In the genomic region with DNA sequence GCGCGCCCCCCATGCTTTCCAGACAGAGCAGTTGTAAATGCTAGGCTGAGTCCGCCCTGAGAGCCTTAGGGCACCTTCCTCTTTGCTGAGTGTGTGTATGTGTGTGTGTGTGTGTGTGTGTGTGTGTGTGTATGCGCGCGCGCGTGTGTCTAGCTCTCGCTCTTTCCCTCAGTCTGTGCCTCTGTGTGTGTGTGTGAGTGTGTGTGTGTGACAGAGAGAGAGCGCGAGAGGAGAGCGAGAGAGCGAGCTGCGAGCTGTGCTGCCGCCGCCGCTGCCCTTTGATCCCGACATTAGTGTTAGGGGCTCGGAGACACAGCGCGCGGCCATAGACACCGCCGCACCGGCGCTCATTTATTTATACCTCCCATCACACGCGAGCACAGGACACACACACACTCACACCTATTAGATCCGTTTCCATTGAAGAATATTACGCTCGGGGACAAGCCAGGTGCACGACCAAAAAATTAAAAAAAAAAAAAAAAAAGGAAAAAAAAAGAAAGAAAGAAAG, we compare ENCODE assay signal across 8 mouse cellular contexts. TPM values are rescaled to one million over a fixed set of nuclear protein-coding genes. Genes with fewer than 3 reads are reported as not detected.
A peak's percentile ranks its signal among the peaks of the same experiment; 100 is the strongest.
DNase-seq lines count a peak whose midpoint lies in the region; ATAC-seq and TF ChIP-seq lines count a peak whose summit lies in the region.

A gene (plus strand): TSS at position 461 of the 511 bp plus-strand sequence.

- no peaks in the 10 kb centered on the region for H3K9me3 ChIP-seq in hindbrain, embryonic 14.5 days (ENCODE audit: control insufficient read depth, low read length)

- no peak for TF ChIP-seq CTCF in Patski (IDR thresholded peaks at IDR 0.05)

- peak within 1 kb of the TSS; percentile 70 for H3K4me2 ChIP-seq in hindbrain, embryonic 14.5 days (replicated peaks)

- H3K36me3 ChIP-seq in hindbrain, embryonic 14.5 days (replicated peaks; ENCODE audit: control insufficient read depth, insufficient read depth) = no peaks in the 10 kb centered on the region

- CTCF ChIA-PET in Patski (lab: Charles Lee) = no interaction called here

- peaks cover 24% of the 10 kb centered on the region for H3K4me1 ChIP-seq in hindbrain, embryonic 14.5 days (replicated peaks; ENCODE audit: control insufficient read depth, insufficient read depth, low read length)

- H3K9ac ChIP-seq in hindbrain, embryonic 14.5 days = peak within 1 kb of the TSS; percentile 99

- POLR2A ChIA-PET in Patski (lab: Charles Lee) = interaction anchor here (0.7 to 1.3 kb wide), 9 partner anchors 9 to 1587 kb away, joined by 3 to 10 read pairs (median 4); no protein-coding TSS in a partner anchor

- DNase-seq in Patski (ENCODE audit: low read depth, low spot score) = no peak
- peak; percentile 87 to 89 for DNase-seq in cerebellum, postnatal 10 days
- DNase-seq in frontal cortex, postnatal 36 days (ENCODE audit: low spot score in 2 of 2) = peak; percentile 66
- peak; percentile 80 for DNase-seq in hindbrain, embryonic 14.5 days (ENCODE audit: low spot score)
- peak; percentile 52 to 70 for DNase-seq in left cerebral cortex, adult 18-20 months (ENCODE audit: low spot score in 2 of 2)
- peak; percentile 84 for DNase-seq in lung, postnatal 36 days
- peak; percentile 86 for DNase-seq in retina, embryonic 14.5 days (ENCODE audit: low spot score)
- DNase-seq in thymus, postnatal 36 days = peak; percentile 73 to 83

- H3K4me3 ChIP-seq in hindbrain, embryonic 14.5 days (replicated peaks; ENCODE audit: low read length) = peak within 1 kb of the TSS; percentile 92

- in situ Hi-C loops in Patski (cut with MboI; ENCODE audit: low pct_unique_long_range_greater_than_20kb) = loop anchor here (5.0 to 25.0 kb wide), 2 partner anchors 264 to 559 kb away; a partner anchor contains a TSS

- H3K27me3 ChIP-seq in Patski = no peaks in the 10 kb centered on the region
- H3K27me3 ChIP-seq in hindbrain, embryonic 14.5 days (ENCODE audit: control insufficient read depth, insufficient read depth, low read length) = no peaks in the 10 kb centered on the region

- WGBS in hindbrain, embryonic 14.5 days = under 1% methylated on average over 32 of the region's 32 CpGs

- peak within 1 kb of the TSS; percentile 99 for H3K27ac ChIP-seq in hindbrain, embryonic 14.5 days

- peak; percentile 17 for ATAC-seq in Patski
- ATAC-seq in hindbrain, embryonic 14.5 days (ENCODE audit: low FRiP score) = peak; percentile 75

RNA-seq across cellular contexts. Expression of the gene that starts here (rescaled TPM):
- polyA plus RNA-seq in Patski (2021) = 24.1 TPM
- polyA plus RNA-seq in hindbrain, embryonic 14.5 days (2014; fragmentation: Nextera tagmentation; extraction: Ambion mirVana) = 15.5 and 15.6 TPM in 2 replicates
- 10 to 100 TPM; 37.9 to 44.0 TPM for total RNA-seq in left cerebral cortex, adult 18-20 months (2021)
